Mouse (Mus musculus) heart, embryonic 15.5 days (tissue): ENCODE measurements around the gene Spdef. TPM values are rescaled to one million over a fixed set of nuclear protein-coding genes. Genes with fewer than 3 reads are reported as not detected.

Experiments used
- ATAC-seq: fragments of 200-750 bp; cut with Nextera tagmentation; replicated peaks from 2 replicates; pipeline ENCODE4 v1.8.0; 2017; ENCODE audit warnings: low read depth, moderate TSS enrichment; ENCODE audit not compliant: insufficient number of reproducible peaks, insufficient read depth, low FRiP score
- H3K27ac ChIP-seq: fragments of 300-500 bp; sonication (generic); 2 replicates; pipeline ENCODE4 v1.5.1; 2015; ENCODE audit warnings: mild to moderate bottlenecking, inconsistent platforms
- H3K27me3 ChIP-seq: fragments of 300-500 bp; sonication (generic); 2 replicates; pipeline ENCODE4 v1.6.1; 2015; ENCODE audit warnings: inconsistent platforms
- H3K36me3 ChIP-seq: fragments of 300-500 bp; sonication (generic); 2 replicates; pipeline ENCODE4 v1.6.1; 2015; ENCODE audit warnings: mild to moderate bottlenecking, inconsistent platforms
- H3K4me1 ChIP-seq: fragments of 300-500 bp; sonication (generic); replicated peaks from 2 replicates; pipeline ENCODE4 v1.6.1; 2015; ENCODE audit warnings: inconsistent platforms
- H3K4me2 ChIP-seq: fragments of 300-500 bp; sonication (generic); 2 replicates; pipeline ENCODE4 v1.6.1; 2015; ENCODE audit warnings: inconsistent platforms, mild to moderate bottlenecking, moderate library complexity
- H3K4me3 ChIP-seq: fragments of 300-500 bp; sonication (generic); 2 replicates; pipeline ENCODE4 v1.5.1; 2015; ENCODE audit warnings: mild to moderate bottlenecking, inconsistent platforms
- H3K9ac ChIP-seq: fragments of 300-500 bp; sonication (generic); 2 replicates; pipeline ENCODE4 v1.6.1; 2015; ENCODE audit warnings: mild to moderate bottlenecking, inconsistent platforms
- H3K9me3 ChIP-seq: fragments of 300-500 bp; sonication (generic); replicated peaks from 2 replicates; pipeline ENCODE4 v1.6.1; 2016; ENCODE audit warnings: inconsistent platforms
- WGBS: fragments of 180-500 bp; shearing (Covaris S2); methylation state at CpG from one replicate; pipeline ENCODE4 v1.1.7; 2015; ENCODE audit warnings: mixed read lengths; 5-methylcytosine and 5-hydroxymethylcytosine counted together
- polyA plus RNA-seq: library from polyadenylated mRNA; unstranded; fragments of >200 nt; fragmentation: Nextera tagmentation; extraction: Ambion mirVana; gene quantifications from 2 replicates; pipeline ENCODE4 v1.2.1, GENCODE M21; 2015

Spdef gene
- polyA plus RNA-seq, 1 experiment from 2014 or later: 0.25 TPM

GRCm38 (mm10) chr17:27725011-27725410 is 3.7 kb downstream of the Spdef start:
- WGBS: 45% methylated on average over 10 of the region's 10 CpGs
- no peak for ATAC-seq
- peaks cover 22% of the 10 kb centered on the region for H3K27me3 ChIP-seq
- no peak overlapping the region for H3K4me2 ChIP-seq
- no peaks in the 10 kb centered on the region for H3K9me3 ChIP-seq
- no peak overlapping the region for H3K4me3 ChIP-seq
- no peaks in the 10 kb centered on the region for H3K36me3 ChIP-seq
- no peak overlapping the region for H3K27ac ChIP-seq
- no peak overlapping the region for H3K9ac ChIP-seq
- H3K4me1 ChIP-seq: no peaks in the 10 kb centered on the region; the same call in 1 of the 2 replicates

GRCm38 (mm10) chr17:27724327-27724726 is 4.4 kb downstream of the Spdef start:
- Histone ChIP-seq H3K27ac (no peak overlapping the region), H3K9me3 (no peaks in the 10 kb centered on the region), H3K4me1 (no peaks in the 10 kb centered on the region; the same call in 1 of the 2 replicates), H3K4me2 (no peak overlapping the region), H3K4me3 (no peak overlapping the region), H3K36me3 (no peaks in the 10 kb centered on the region), H3K9ac (no peak overlapping the region), H3K27me3 (peaks cover 29% of the 10 kb centered on the region)
- 31% methylated on average over 3 of the region's 3 CpGs for WGBS
- ATAC-seq: no peak

- Histone ChIP-seq H3K27me3 (peaks cover 50% of the 10 kb centered on the region), H3K9ac (no peak overlapping the region), H3K36me3 (no peaks in the 10 kb centered on the region), H3K4me1 (peaks cover 7% of the 10 kb centered on the region), H3K27ac (no peak overlapping the region), H3K4me3 (no peak overlapping the region), H3K4me2 (no peak overlapping the region), H3K9me3 (no peaks in the 10 kb centered on the region)
- WGBS: 71% methylated on average over 9 of the region's 9 CpGs
- no peak for ATAC-seq
These were observed 7.6 kb downstream of the Spdef start for GRCm38 (mm10) chr17:27721125-27721664.

GRCm38 (mm10) chr17:27720326-27720725 is 8.4 kb downstream of the Spdef start:
- Histone ChIP-seq H3K9ac (no peak overlapping the region), H3K4me1 (peaks cover 7% of the 10 kb centered on the region; the same call in 1 of the 2 replicates), H3K27me3 (peaks cover 50% of the 10 kb centered on the region), H3K36me3 (no peaks in the 10 kb centered on the region), H3K4me2 (no peak overlapping the region), H3K27ac (no peak overlapping the region), H3K4me3 (no peak overlapping the region), H3K9me3 (no peaks in the 10 kb centered on the region)
- no peak for ATAC-seq
- 57% methylated on average over 9 of the region's 9 CpGs for WGBS

GRCm38 (mm10) chr17:27719663-27720062 is 9.1 kb downstream of the Spdef start:
- Histone ChIP-seq H3K36me3 (no peaks in the 10 kb centered on the region), H3K27ac (no peak overlapping the region), H3K9ac (no peak overlapping the region), H3K4me2 (no peak overlapping the region), H3K9me3 (no peaks in the 10 kb centered on the region), H3K27me3 (peaks cover 43% of the 10 kb centered on the region), H3K4me1 (peaks cover 7% of the 10 kb centered on the region; the same call in 1 of the 2 replicates), H3K4me3 (no peak overlapping the region)
- no peak for ATAC-seq
- 58% methylated on average over 14 of the region's 14 CpGs for WGBS

GRCm38 (mm10) chr17:27718250-27718649 is 10.5 kb downstream of the Spdef start:
- 41% methylated on average over 5 of the region's 5 CpGs for WGBS
- H3K9me3 ChIP-seq: no peaks in the 10 kb centered on the region
- H3K9ac ChIP-seq: no peak overlapping the region
- H3K36me3 ChIP-seq: no peaks in the 10 kb centered on the region
- peaks cover 7% of the 10 kb centered on the region; the same call in 1 of the 2 replicates for H3K4me1 ChIP-seq
- H3K27ac ChIP-seq: no peak overlapping the region
- H3K4me2 ChIP-seq: no peak overlapping the region
- ATAC-seq: no peak
- H3K4me3 ChIP-seq: no peak overlapping the region
- H3K27me3 ChIP-seq: peaks cover 43% of the 10 kb centered on the region

- Histone ChIP-seq H3K36me3 (no peaks in the 10 kb centered on the region), H3K9me3 (no peaks in the 10 kb centered on the region), H3K27ac (no peak overlapping the region), H3K9ac (no peak overlapping the region), H3K4me2 (peak overlapping the region; percentile 52), H3K4me1 (peaks cover 7% of the 10 kb centered on the region; the same call in 1 of the 2 replicates), H3K4me3 (peak overlapping the region; percentile 31), H3K27me3 (peaks cover 43% of the 10 kb centered on the region)
- no peak for ATAC-seq
- WGBS: 9% methylated on average over 16 of the region's 16 CpGs
These were observed 12.0 kb downstream of the Spdef start for GRCm38 (mm10) chr17:27716804-27717203.

GRCm38 (mm10) chr17:27712832-27713231 is 15.9 kb downstream of the Spdef start:
- Histone ChIP-seq H3K27ac (no peak overlapping the region), H3K4me2 (no peak overlapping the region), H3K4me3 (no peak overlapping the region), H3K36me3 (no peaks in the 10 kb centered on the region), H3K27me3 (peaks cover 28% of the 10 kb centered on the region), H3K4me1 (peaks cover 13% of the 10 kb centered on the region), H3K9me3 (no peaks in the 10 kb centered on the region), H3K9ac (no peak overlapping the region)
- ATAC-seq: no peak
- WGBS: 67% methylated on average over 1 of the region's 1 CpGs

- ATAC-seq: no peak
- Histone ChIP-seq H3K4me1 (peaks cover 10% of the 10 kb centered on the region), H3K27me3 (peaks cover 46% of the 10 kb centered on the region), H3K9me3 (no peaks in the 10 kb centered on the region), H3K4me3 (no peak overlapping the region), H3K9ac (no peak overlapping the region), H3K27ac (no peak overlapping the region), H3K4me2 (no peak overlapping the region), H3K36me3 (no peaks in the 10 kb centered on the region)
- WGBS: 78% methylated on average over 5 of the region's 5 CpGs
These were observed 19.1 kb downstream of the Spdef start for GRCm38 (mm10) chr17:27709650-27710049.

- Histone ChIP-seq H3K4me1 (peaks cover 10% of the 10 kb centered on the region), H3K9me3 (no peaks in the 10 kb centered on the region), H3K9ac (no peak overlapping the region), H3K4me2 (peak overlapping the region; percentile 61), H3K36me3 (no peaks in the 10 kb centered on the region), H3K4me3 (peak overlapping the region; percentile 36), H3K27me3 (peaks cover 44% of the 10 kb centered on the region), H3K27ac (no peak overlapping the region)
- WGBS: 3% methylated on average over 25 of the region's 25 CpGs
- ATAC-seq: peak; percentile 87
These were observed 20.6 kb downstream of the Spdef start for GRCm38 (mm10) chr17:27707954-27708661.

GRCm38 (mm10) chr17:27705661-27706060 is 23.1 kb downstream of the Spdef start:
- no peak overlapping the region for H3K9ac ChIP-seq
- no peaks in the 10 kb centered on the region for H3K36me3 ChIP-seq
- 31% methylated on average over 10 of the region's 10 CpGs for WGBS
- H3K27ac ChIP-seq: no peak overlapping the region
- no peak for ATAC-seq
- no peaks in the 10 kb centered on the region for H3K9me3 ChIP-seq
- no peak overlapping the region for H3K4me3 ChIP-seq
- H3K27me3 ChIP-seq: peaks cover 46% of the 10 kb centered on the region
- peaks cover 15% of the 10 kb centered on the region for H3K4me1 ChIP-seq
- H3K4me2 ChIP-seq: no peak overlapping the region
